Mouse (Mus musculus) lung, embryonic 16.5 days (tissue): ENCODE measurements around the gene Olfr362. TPM values are rescaled to one million over a fixed set of nuclear protein-coding genes. Genes with fewer than 3 reads are reported as not detected.
"Not testable (repeated sequence)": the region's sequence is repeated elsewhere in the genome, so short reads cannot be mapped to it uniquely, and the experiment has no call there.

ENCODE experiments used
- ATAC-seq: fragments of 200-750 bp; cut with Nextera tagmentation; 2 replicates; pipeline ENCODE4 v1.8.0; 2017; ENCODE audit warnings: low read depth, mild to moderate bottlenecking, moderate library complexity
- H3K27ac ChIP-seq: fragments of 300-500 bp; sonication (generic); 2 replicates; pipeline ENCODE4 v1.5.1; 2014; ENCODE audit warnings: mild to moderate bottlenecking, control low read depth, low read length
- H3K27me3 ChIP-seq: fragments of 300-500 bp; sonication (generic); 2 replicates; pipeline ENCODE4 v1.6.1; 2014; ENCODE audit warnings: low read depth, low read length, mixed read lengths; ENCODE audit not compliant: control insufficient read depth, insufficient read depth
- H3K36me3 ChIP-seq: fragments of 300-500 bp; sonication (generic); 2 replicates; pipeline ENCODE4 v1.6.1; 2014; ENCODE audit warnings: low read length; ENCODE audit not compliant: control insufficient read depth, insufficient read depth
- H3K4me1 ChIP-seq: fragments of 300-500 bp; sonication (generic); replicated peaks from 2 replicates; pipeline ENCODE4 v1.6.1; 2014; ENCODE audit warnings: low read length, mixed read lengths; ENCODE audit not compliant: control insufficient read depth, insufficient read depth
- H3K4me2 ChIP-seq: fragments of 300-500 bp; sonication (generic); 2 replicates; pipeline ENCODE4 v1.6.1; 2014; ENCODE audit warnings: low read depth, low read length, control low read depth
- H3K4me3 ChIP-seq: fragments of 300-500 bp; sonication (generic); 2 replicates; pipeline ENCODE4 v1.5.1; 2014; ENCODE audit warnings: mild to moderate bottlenecking, low read length, control low read depth
- H3K9ac ChIP-seq: fragments of 300-500 bp; sonication (generic); 2 replicates; pipeline ENCODE4 v1.6.1; 2014; ENCODE audit warnings: low read length, control low read depth
- H3K9me3 ChIP-seq: fragments of 300-500 bp; sonication (generic); 2 replicates; pipeline ENCODE4 v1.6.1; 2016; ENCODE audit warnings: low read length; ENCODE audit not compliant: control insufficient read depth
- WGBS: fragments of 180-500 bp; shearing (Covaris S2); extraction: QIAGEN DNeasy Blood & Tissue Kit; methylation state at CpG from one replicate; pipeline ENCODE4 v1.1.7; 2014; 5-methylcytosine and 5-hydroxymethylcytosine counted together
- polyA plus RNA-seq: library from polyadenylated mRNA; unstranded; fragments of >200 nt; fragmentation: Nextera tagmentation; extraction: Ambion mirVana; gene quantifications from 2 replicates; pipeline ENCODE4 v1.2.1, GENCODE M21; 2015

The Olfr362 gene
- polyA plus RNA-seq, result not detected in 2 replicates

GRCm38 (mm10) chr2:37117810-37118209 is at the start of gene Olfr362:
Gene Olfr362 (minus strand): TSS chr2:37117910.
- no peaks in the 10 kb centered on the region for H3K4me1 ChIP-seq
- H3K27ac ChIP-seq, result no peak within 1 kb of the TSS
- whole genome bisulfite sequencing, result 89% methylated on average over 1 of the region's 1 CpGs
- H3K4me3 ChIP-seq, result no peak within 1 kb of the TSS
- ATAC-seq, result no peak
- H3K36me3 ChIP-seq, result no peaks in the 10 kb centered on the region
- H3K4me2 ChIP-seq, result no peak within 1 kb of the TSS
- H3K9ac ChIP-seq, result no peak within 1 kb of the TSS
- no peaks in the 10 kb centered on the region for H3K27me3 ChIP-seq
- H3K9me3 ChIP-seq, result peaks cover 6% of the 10 kb centered on the region; the same call in 1 of the 2 replicates

GRCm38 (mm10) chr2:37139022-37139421 is 21.3 kb upstream of the Olfr362 start, which contains the start of gene Olfr364-ps1:
Gene Olfr364-ps1 (plus strand): TSS chr2:37139322.
- 69% methylated on average over 3 of the region's 3 CpGs for WGBS
- Histone ChIP-seq H3K27me3 (no peaks in the 10 kb centered on the region), H3K4me3 (no peak within 1 kb of the TSS), H3K27ac (no peak within 1 kb of the TSS), H3K9ac (no peak within 1 kb of the TSS), H3K4me1 (no peaks in the 10 kb centered on the region), H3K4me2 (no peak within 1 kb of the TSS), H3K9me3 (no peaks in the 10 kb centered on the region), H3K36me3 (no peaks in the 10 kb centered on the region)
- no peak for ATAC-seq

GRCm38 (mm10) chr2:37089190-37089589 is 28.5 kb downstream of the Olfr362 start, which contains the start of gene Olfr361:
Gene Olfr361 (minus strand): TSS chr2:37089290.
- H3K4me2 ChIP-seq, H3K27ac ChIP-seq, ATAC-seq, H3K36me3 ChIP-seq, H3K9me3 ChIP-seq, H3K4me1 ChIP-seq, H3K27me3 ChIP-seq, H3K4me3 ChIP-seq, H3K9ac ChIP-seq: not testable (repeated sequence)
- WGBS, result 38% methylated on average over 1 of the region's 1 CpGs

GRCm38 (mm10) chr2:37065446-37065845 is 52.3 kb downstream of the Olfr362 start, which contains the start of gene Olfr360:
Gene Olfr360 (plus strand): TSS chr2:37065746.
- Histone ChIP-seq H3K36me3 (no peaks in the 10 kb centered on the region), H3K4me1 (no peaks in the 10 kb centered on the region), H3K4me3 (no peak within 1 kb of the TSS), H3K27ac (no peak within 1 kb of the TSS), H3K27me3 (no peaks in the 10 kb centered on the region), H3K4me2 (no peak within 1 kb of the TSS), H3K9me3 (no peaks in the 10 kb centered on the region), H3K9ac (no peak within 1 kb of the TSS)
- ATAC-seq, result no peak

Other genes starting within 250 kb of the Olfr362 start
- not detected in 2 replicates for gene Olfr352, start 249.4 kb downstream of the Olfr362 start, polyA plus RNA-seq
- not detected in 2 replicates for gene Olfr353, start 225.0 kb downstream of the Olfr362 start, polyA plus RNA-seq
- gene Olfr354, start 212.2 kb downstream of the Olfr362 start, polyA plus RNA-seq, result not detected in 2 replicates
- not detected in 2 replicates for gene Olfr355, start 189.0 kb downstream of the Olfr362 start, polyA plus RNA-seq
- not detected in 2 replicates for gene Olfr356, start 180.8 kb downstream of the Olfr362 start, polyA plus RNA-seq
- gene Olfr357, start 124.1 kb downstream of the Olfr362 start, polyA plus RNA-seq, result not detected in 2 replicates
- not detected in 2 replicates for gene Olfr358, start 108.6 kb downstream of the Olfr362 start, polyA plus RNA-seq
- not detected in 2 replicates for gene Olfr360, start 52.2 kb downstream of the Olfr362 start, polyA plus RNA-seq
- gene Olfr361, start 28.6 kb downstream of the Olfr362 start, polyA plus RNA-seq, result not detected in 2 replicates
- not detected in 2 replicates for gene Olfr364-ps1, start 21.4 kb upstream of the Olfr362 start, polyA plus RNA-seq
- gene Olfr365, start 70.3 kb upstream of the Olfr362 start, polyA plus RNA-seq, result not detected in 2 replicates
- gene Olfr366, start 93.7 kb upstream of the Olfr362 start, polyA plus RNA-seq, result not detected in 2 replicates
- gene Olfr368, start 208.6 kb upstream of the Olfr362 start, polyA plus RNA-seq, result not detected in 2 replicates
- gene Pdcl, start 241.4 kb upstream of the Olfr362 start, polyA plus RNA-seq, result 52.0 and 55.0 TPM in 2 replicates